Mouse (Mus musculus) embryonic facial prominence, embryonic 10.5 days (tissue): ENCODE measurements at regions not wholly inside any gene's neighbourhood (a gene's known extent, or its start where the extent isn't known, plus 50 kb on each side); places are given as distances from the start of the nearest gene placed in this dataset.
A peak's percentile ranks its signal among the peaks of the same experiment; 100 is the strongest.

ENCODE experiments used
- DNase-seq: peaks from one replicate; pipeline ENCODE4 v3.0.0-alpha.2; 2017; ENCODE audit warnings: low spot score
- H3K27ac ChIP-seq: fragments of 300-500 bp; sonication (generic); replicated peaks from 2 replicates; pipeline ENCODE4 v1.5.1; 2016; ENCODE audit warnings: mild to moderate bottlenecking
- H3K27me3 ChIP-seq: fragments of 300-500 bp; sonication (generic); replicated peaks from 2 replicates; pipeline ENCODE4 v1.6.1; 2016; ENCODE audit warnings: low read depth, mild to moderate bottlenecking; ENCODE audit not compliant: poor library complexity, severe bottlenecking
- H3K36me3 ChIP-seq: fragments of 300-500 bp; sonication (generic); replicated peaks from 2 replicates; pipeline ENCODE4 v1.6.1; 2016; ENCODE audit warnings: mild to moderate bottlenecking, moderate library complexity
- H3K4me1 ChIP-seq: fragments of 300-500 bp; sonication (generic); 2 replicates; pipeline ENCODE4 v1.6.1; 2016
- H3K4me3 ChIP-seq: fragments of 300-500 bp; sonication (generic); 2 replicates; pipeline ENCODE4 v1.5.1; 2016; ENCODE audit warnings: mild to moderate bottlenecking, moderate library complexity
- H3K9me3 ChIP-seq: fragments of 300-500 bp; sonication (generic); 2 replicates; pipeline ENCODE4 v1.6.1; 2016; ENCODE audit warnings: mild to moderate bottlenecking
- WGBS: fragments of 180-500 bp; shearing (Covaris S2); methylation state at CpG from one replicate; pipeline ENCODE4 v1.1.7; 2016; 5-methylcytosine and 5-hydroxymethylcytosine counted together

GRCm38 (mm10) chr13:97628608-97629007 lies 131.8 kb downstream of the Gm10260 start:
- H3K4me3 ChIP-seq, result no peak overlapping the region
- no peaks in the 10 kb centered on the region for H3K9me3 ChIP-seq
- 0 out of 2 replicates have a peak, but pooled peaks cover 4% of the 10 kb centered on the region for H3K27me3 ChIP-seq
- 90% methylated on average over 7 of the region's 7 CpGs for WGBS
- no peak overlapping the region for H3K27ac ChIP-seq
- H3K4me1 ChIP-seq, result peaks cover 6% of the 10 kb centered on the region; the same call in 1 of the 2 replicates
- no peak for DNase-seq
- no peaks in the 10 kb centered on the region for H3K36me3 ChIP-seq

DNA sequence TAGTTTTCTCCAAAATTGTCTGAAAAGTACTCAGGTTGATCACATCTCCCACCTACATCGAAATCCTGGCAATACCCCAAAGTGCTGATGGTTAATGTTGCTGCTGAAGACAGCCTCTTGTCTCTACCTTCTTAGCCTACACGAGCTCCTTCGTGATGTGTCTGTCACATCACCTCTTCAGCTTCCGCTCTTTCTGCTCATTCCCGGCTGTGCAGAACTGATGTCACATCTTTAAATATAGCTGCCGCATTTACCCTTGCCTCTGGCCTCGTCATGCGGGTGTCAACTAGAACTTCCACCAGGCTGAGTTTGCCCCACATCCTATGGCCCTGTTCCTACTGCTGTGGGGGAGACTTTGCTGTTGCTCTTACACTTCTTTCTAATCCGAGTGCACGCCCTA lies 133.2 kb downstream of the Gm10260 start:
- Histone ChIP-seq H3K36me3 (no peaks in the 10 kb centered on the region), H3K27ac (no peak overlapping the region), H3K9me3 (no peaks in the 10 kb centered on the region), H3K4me1 (peaks cover 6% of the 10 kb centered on the region; the same call in 1 of the 2 replicates), H3K27me3 (0 out of 2 replicates have a peak, but pooled peaks cover 4% of the 10 kb centered on the region), H3K4me3 (no peak overlapping the region)
- 90% methylated on average over 10 of the region's 10 CpGs for WGBS
- no peak for DNase-seq

GRCm38 (mm10) chr13:97626786-97627185 lies 133.6 kb downstream of the Gm10260 start:
- H3K27ac ChIP-seq, result no peak overlapping the region
- H3K27me3 ChIP-seq, result 0 out of 2 replicates have a peak, but pooled peaks cover 4% of the 10 kb centered on the region
- H3K36me3 ChIP-seq, result no peaks in the 10 kb centered on the region
- WGBS, result 65% methylated on average over 5 of the region's 5 CpGs
- H3K4me1 ChIP-seq, result peaks cover 6% of the 10 kb centered on the region; the same call in 1 of the 2 replicates
- no peak overlapping the region for H3K4me3 ChIP-seq
- peak; percentile 43 for DNase-seq
- H3K9me3 ChIP-seq, result no peaks in the 10 kb centered on the region

GRCm38 (mm10) chr13:97626116-97626515 lies 134.3 kb downstream of the Gm10260 start:
- no peak overlapping the region for H3K4me3 ChIP-seq
- no peak for DNase-seq
- H3K4me1 ChIP-seq, result peaks cover 6% of the 10 kb centered on the region; the same call in 1 of the 2 replicates
- WGBS, result 89% methylated on average over 5 of the region's 5 CpGs
- no peak overlapping the region for H3K27ac ChIP-seq
- no peaks in the 10 kb centered on the region for H3K36me3 ChIP-seq
- H3K27me3 ChIP-seq, result 0 out of 2 replicates have a peak, but pooled peaks cover 4% of the 10 kb centered on the region
- no peaks in the 10 kb centered on the region for H3K9me3 ChIP-seq

DNA sequence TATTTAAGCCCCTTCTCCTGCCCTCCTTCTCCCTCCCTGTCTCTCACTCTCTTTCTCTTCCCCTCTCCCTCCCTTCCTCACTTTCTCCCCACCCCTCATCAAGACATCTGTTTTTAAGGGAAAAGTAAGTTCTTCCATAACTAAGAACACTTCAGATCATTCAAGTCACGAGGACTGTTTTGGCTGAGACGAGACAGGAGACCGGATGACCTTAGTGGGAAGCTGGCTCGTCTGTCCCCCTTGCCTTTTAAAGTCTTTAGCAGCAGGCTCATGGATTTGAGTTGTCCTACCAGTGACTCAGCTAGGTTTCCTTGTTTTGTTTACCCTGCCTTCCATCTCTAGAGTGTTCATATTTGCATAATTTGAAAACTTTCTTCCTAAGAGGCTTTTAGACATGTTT lies 135.0 kb downstream of the Gm10260 start:
- H3K27me3 ChIP-seq, result 0 out of 2 replicates have a peak, but pooled peaks cover 4% of the 10 kb centered on the region
- no peaks in the 10 kb centered on the region for H3K9me3 ChIP-seq
- H3K27ac ChIP-seq, result no peak overlapping the region
- no peak for DNase-seq
- WGBS, result 81% methylated on average over 4 of the region's 4 CpGs
- no peaks in the 10 kb centered on the region for H3K36me3 ChIP-seq
- H3K4me3 ChIP-seq, result no peak overlapping the region
- H3K4me1 ChIP-seq, result peaks cover 6% of the 10 kb centered on the region; the same call in 1 of the 2 replicates

GRCm38 (mm10) chr13:97618190-97618586 lies 142.2 kb downstream of the Gm10260 start:
- no peak for DNase-seq
- Histone ChIP-seq H3K4me3 (no peak overlapping the region), H3K27me3 (no peaks in the 10 kb centered on the region), H3K9me3 (no peaks in the 10 kb centered on the region), H3K27ac (no peak overlapping the region), H3K36me3 (no peaks in the 10 kb centered on the region), H3K4me1 (peaks cover 10% of the 10 kb centered on the region)
- WGBS, result 90% methylated on average over 6 of the region's 6 CpGs

DNA sequence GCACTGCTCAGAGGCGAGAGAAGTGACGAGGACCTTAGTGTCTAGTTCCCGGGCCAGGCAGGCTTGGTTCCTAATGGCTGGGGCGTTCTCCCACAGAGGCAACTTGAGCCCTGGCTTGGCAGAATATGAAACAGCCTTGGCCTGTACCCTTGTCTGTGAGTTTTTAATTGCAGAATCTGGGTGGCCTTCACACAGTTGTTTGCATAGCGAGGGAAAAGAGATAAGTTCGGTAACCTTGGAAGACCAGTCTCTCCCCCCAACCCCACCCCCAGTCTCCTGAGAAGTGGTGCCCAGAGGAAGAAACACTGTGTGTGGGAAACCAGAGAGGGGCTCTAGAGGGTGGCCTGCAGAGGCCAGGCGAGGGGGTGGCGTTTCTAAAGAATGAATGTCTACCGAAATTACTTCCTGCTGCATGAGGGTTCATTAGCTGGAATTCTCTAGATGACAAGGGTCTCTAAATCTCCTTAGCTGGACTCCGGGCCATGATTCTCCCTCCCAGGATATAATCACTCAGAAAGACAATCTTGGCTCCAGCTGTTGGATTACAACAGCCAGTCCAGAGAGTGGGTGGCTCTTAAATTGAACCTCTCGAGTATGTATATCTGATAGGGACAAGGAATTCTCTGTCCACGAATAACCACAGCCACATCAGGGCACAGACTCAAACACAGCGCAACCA lies 142.8 kb downstream of the Gm10260 start:
- Histone ChIP-seq H3K9me3 (no peaks in the 10 kb centered on the region), H3K36me3 (no peaks in the 10 kb centered on the region), H3K27ac (peak overlapping the region; percentile 51; the same call in 1 of the 2 replicates), H3K4me3 (no peak overlapping the region), H3K4me1 (peaks cover 10% of the 10 kb centered on the region), H3K27me3 (no peaks in the 10 kb centered on the region)
- peak; percentile 30 for DNase-seq
- 63% methylated on average over 13 of the region's 13 CpGs for WGBS

- H3K9me3 ChIP-seq, result no peaks in the 10 kb centered on the region
- DNase-seq, result no peak
- no peak overlapping the region for H3K27ac ChIP-seq
- H3K4me3 ChIP-seq, result no peak overlapping the region
- H3K27me3 ChIP-seq, result no peaks in the 10 kb centered on the region
- peaks cover 10% of the 10 kb centered on the region for H3K4me1 ChIP-seq
- no peaks in the 10 kb centered on the region for H3K36me3 ChIP-seq
Measured at GRCm38 (mm10) chr13:97616919-97617318, 143.5 kb downstream of the Gm10260 start.

DNA sequence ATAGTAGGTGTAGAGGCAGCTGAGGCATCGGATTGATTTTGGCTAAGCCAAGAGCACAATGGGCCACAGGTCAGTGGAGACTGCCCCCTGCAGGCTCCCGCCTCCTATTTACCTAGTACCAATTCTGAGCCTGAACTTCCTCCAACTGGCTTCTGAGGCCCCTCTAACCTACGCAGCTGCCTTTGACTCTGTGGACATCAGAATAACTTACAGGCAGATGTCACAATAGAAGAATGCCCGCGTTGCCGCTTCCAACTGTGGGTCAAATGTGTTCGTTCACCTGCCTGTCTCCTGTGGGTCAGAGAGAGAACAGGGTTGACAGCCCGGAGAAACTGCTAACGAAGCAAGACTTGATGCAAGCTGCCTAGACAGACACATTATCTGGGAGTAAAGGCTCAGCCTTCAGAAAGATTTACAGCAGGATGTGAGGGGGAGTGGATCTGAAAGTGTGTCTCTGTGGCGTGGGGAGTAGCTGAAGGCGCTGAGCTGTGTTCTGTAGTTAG lies 153.2 kb downstream of the Gm10260 start:
- Histone ChIP-seq H3K36me3 (no peaks in the 10 kb centered on the region), H3K4me1 (peaks cover 14% of the 10 kb centered on the region), H3K9me3 (no peaks in the 10 kb centered on the region), H3K27me3 (no peaks in the 10 kb centered on the region), H3K4me3 (no peak overlapping the region), H3K27ac (no peak overlapping the region; the same call in 1 of the 2 replicates)
- WGBS, result 42% methylated on average over 11 of the region's 11 CpGs
- DNase-seq, result peak; percentile 52

DNA sequence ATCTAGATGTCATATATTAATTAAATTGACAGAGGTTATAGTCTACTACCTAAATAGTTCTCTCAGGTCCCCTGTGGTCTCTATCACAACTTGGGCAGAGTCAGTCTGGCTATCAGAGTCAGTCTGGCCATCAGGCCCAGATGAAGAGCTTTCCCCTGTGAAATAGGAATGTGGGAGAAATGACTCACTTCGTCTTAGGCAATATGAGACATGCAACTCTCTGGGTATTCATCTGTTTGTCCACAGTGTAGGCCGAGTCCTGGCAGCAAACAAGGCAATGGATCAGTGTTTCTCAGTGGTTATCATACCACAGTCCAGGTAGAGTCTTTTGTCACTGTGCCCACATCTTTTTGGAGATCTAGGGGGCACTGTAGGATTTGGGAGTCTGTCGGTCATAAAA lies 156.0 kb downstream of the Gm10260 start:
- H3K4me3 ChIP-seq, result no peak overlapping the region
- WGBS, result 87% methylated on average over 3 of the region's 3 CpGs
- H3K27me3 ChIP-seq, result no peaks in the 10 kb centered on the region
- H3K36me3 ChIP-seq, result no peaks in the 10 kb centered on the region
- no peaks in the 10 kb centered on the region for H3K9me3 ChIP-seq
- DNase-seq, result no peak
- H3K4me1 ChIP-seq, result peaks cover 32% of the 10 kb centered on the region
- no peak overlapping the region for H3K27ac ChIP-seq

DNA sequence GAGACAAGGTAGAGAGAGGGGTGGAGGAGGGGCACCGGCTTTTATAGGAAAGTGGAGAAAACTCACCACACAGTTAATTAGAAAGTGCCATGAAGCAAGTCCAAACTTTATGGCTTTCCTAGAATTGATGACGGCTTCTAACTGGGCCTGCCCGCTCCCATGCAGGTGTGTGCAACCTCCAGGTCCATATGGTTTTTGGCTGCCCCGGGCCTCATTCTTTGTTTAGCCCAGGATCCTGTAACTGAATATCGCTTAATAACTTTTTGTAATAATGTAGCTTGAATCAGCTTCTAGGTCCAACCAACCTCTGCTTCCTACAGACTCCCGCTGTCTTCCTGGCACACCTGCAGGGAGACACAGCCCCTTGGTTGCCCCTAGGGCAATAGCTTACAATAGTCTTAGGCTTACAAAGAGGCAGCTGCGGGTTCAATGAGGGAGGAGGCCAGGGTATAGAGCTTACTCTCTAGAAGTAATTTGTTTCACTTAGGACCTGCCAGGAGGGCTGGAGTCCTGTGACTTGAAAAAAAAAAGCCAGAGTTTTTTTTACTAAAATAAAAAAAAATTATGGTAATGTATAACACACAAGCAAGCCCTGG lies 159.2 kb downstream of the Gm10260 start:
- peaks cover 32% of the 10 kb centered on the region for H3K4me1 ChIP-seq
- H3K27me3 ChIP-seq, result no peaks in the 10 kb centered on the region
- H3K9me3 ChIP-seq, result 0 out of 2 replicates have a peak, but pooled peaks cover 3% of the 10 kb centered on the region
- no peak overlapping the region for H3K4me3 ChIP-seq
- 66% methylated on average over 7 of the region's 7 CpGs for WGBS
- H3K36me3 ChIP-seq, result no peaks in the 10 kb centered on the region
- DNase-seq, result no peak
- no peak overlapping the region for H3K27ac ChIP-seq

DNA sequence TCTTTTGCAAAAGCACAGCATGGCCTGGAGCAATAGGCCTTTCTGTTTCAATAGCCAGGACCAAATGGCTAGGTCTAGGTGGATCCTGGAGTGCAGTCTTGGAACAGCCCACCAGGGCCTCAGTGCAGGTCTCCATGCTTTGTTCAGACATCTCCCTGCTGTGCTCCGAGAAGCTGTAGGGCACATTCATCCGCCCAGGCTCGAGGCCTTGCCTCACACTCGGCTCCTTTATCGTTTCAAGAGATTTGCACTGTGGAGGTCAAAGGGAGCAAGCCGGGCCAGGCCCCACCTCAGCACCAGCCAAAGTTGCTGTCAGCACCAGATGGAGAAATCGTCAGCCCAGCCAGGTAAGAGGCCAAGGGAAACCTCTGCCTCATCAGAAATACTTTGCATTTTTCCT lies 160.3 kb downstream of the Gm10260 start:
- H3K9me3 ChIP-seq, result 0 out of 2 replicates have a peak, but pooled peaks cover 3% of the 10 kb centered on the region
- 65% methylated on average over 7 of the region's 7 CpGs for WGBS
- peaks cover 27% of the 10 kb centered on the region for H3K4me1 ChIP-seq
- no peaks in the 10 kb centered on the region for H3K27me3 ChIP-seq
- DNase-seq, result no peak
- no peaks in the 10 kb centered on the region for H3K36me3 ChIP-seq
- no peak overlapping the region for H3K27ac ChIP-seq
- H3K4me3 ChIP-seq, result no peak overlapping the region
